Mouse (Mus musculus): Measurements from ENCODE around the gene Stat6. TPM values are rescaled to one million over a fixed set of nuclear protein-coding genes. Genes with fewer than 3 reads are reported as not detected.

Gene Stat6
- polyA plus RNA-seq, 1 experiment = not detected

DNA sequence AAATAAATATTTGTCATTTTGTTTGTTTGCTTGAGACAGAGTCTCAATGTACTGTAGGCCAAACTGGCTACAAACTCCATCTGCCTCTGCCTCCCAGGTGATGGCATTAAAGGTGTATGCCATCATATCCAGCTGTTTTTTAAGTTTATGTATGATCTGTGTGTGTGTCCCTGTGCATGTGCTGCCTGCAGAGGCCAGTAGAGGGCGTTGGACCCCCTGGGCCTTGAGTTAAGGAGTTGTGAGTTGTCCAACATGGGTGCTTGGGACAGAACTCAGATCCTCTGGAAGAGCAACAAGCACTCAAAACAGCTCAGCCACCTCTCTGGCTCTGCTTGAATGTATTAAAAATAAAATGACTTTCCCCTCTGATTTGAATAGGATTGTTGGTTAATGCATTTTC lies 48.3 kb downstream of the Stat6 start:
- Histone ChIP-seq H3K4me1 (ENCODE audit: control insufficient read depth, insufficient read depth, low read length) (no peaks in the 10 kb centered on the region), H3K4me3 (ENCODE audit: insufficient read depth, low read depth, low read length) (no peak overlapping the region), H3K27ac (ENCODE audit: insufficient read depth, low read depth, low read length) (no peak overlapping the region)
- TF ChIP-seq CTCF (IDR thresholded peaks at IDR 0.05; ENCODE audit: insufficient read depth, low read depth, low read length) (no peak), POLR2A (IDR thresholded peaks at IDR 0.05; ENCODE audit: insufficient read depth, low read depth, low read length) (no peak)
- WGBS = 29% methylated on average over 1 of the region's 1 CpGs

DNA sequence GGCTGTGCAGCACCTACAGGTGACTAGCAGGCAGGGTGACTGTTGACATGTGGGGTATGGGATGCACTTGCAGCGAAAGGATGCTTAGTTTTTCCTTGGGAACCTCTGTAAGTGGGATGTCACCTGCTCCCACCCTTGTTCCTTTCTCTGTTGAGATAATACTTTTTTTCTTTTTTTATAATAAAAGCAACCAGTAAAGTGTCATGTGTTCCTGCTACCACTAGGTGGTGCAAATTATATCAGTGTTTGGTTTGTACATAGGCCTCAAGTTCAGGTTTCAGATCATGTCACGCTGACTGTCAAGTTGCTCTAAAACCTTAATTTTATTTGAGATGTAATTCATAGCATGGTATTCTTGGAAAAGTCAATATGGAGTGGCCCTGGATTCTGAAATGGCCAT lies 51.9 kb downstream of the Stat6 start:
- no peaks in the 10 kb centered on the region for H3K4me1 ChIP-seq (ENCODE audit: control insufficient read depth, insufficient read depth, low read length)
- H3K4me3 ChIP-seq (ENCODE audit: insufficient read depth, low read depth, low read length) = no peak overlapping the region
- no peak for TF ChIP-seq CTCF (IDR thresholded peaks at IDR 0.05; ENCODE audit: insufficient read depth, low read depth, low read length)
- 45% methylated on average over 2 of the region's 2 CpGs for WGBS
- H3K27ac ChIP-seq (ENCODE audit: insufficient read depth, low read depth, low read length) = no peak overlapping the region

DNA sequence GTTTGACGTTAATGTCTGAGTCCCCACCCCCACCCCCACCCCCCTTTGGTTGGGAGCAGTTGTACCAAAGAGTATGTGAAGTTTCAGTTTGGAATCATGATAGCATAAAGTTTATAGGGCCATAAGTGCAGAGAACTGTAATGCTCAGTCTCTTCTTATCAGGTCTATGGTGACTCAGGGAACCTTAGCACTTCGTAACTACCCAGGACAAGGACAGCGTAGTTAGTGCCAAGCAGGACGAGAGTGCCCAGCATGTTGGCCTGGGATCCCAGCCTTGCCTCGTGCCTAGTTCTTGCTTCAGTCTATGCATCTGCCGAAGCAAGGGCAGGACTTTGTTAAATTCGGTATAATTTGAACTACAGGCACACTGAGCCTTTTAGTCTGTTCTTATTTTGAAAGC lies 53.0 kb downstream of the Stat6 start:
- no peak overlapping the region for H3K27ac ChIP-seq (ENCODE audit: insufficient read depth, low read depth, low read length)
- H3K4me1 ChIP-seq (ENCODE audit: control insufficient read depth, insufficient read depth, low read length) = no peaks in the 10 kb centered on the region
- 93% methylated on average over 7 of the region's 7 CpGs for WGBS
- no peak overlapping the region for H3K4me3 ChIP-seq (ENCODE audit: insufficient read depth, low read depth, low read length)
- TF ChIP-seq POLR2A (IDR thresholded peaks at IDR 0.05; ENCODE audit: insufficient read depth, low read depth, low read length) (no peak), CTCF (IDR thresholded peaks at IDR 0.05; ENCODE audit: insufficient read depth, low read depth, low read length) (no peak)

DNA sequence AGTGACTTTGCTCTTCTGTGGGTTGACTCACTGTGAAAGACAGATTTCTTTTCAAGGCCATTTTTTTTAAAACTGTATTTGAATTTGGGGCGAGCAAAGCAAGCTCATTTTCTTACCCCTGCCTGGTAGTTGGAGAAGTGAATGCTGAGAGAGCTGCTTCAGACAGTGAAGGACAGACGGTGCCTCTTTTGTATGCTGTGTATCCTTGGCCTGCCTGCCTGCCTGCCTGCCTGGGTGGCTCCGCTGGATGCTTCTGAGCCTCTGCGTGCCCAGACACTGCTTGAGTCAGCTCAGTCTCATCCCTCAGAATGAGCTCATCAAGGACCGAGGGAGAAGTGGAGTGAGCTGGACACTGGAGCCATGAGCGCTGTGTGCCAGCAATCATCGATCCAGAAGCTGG lies 56.2 kb downstream of the Stat6 start:
- Histone ChIP-seq H3K4me3 (ENCODE audit: insufficient read depth, low read depth, low read length) (no peak overlapping the region), H3K27ac (ENCODE audit: insufficient read depth, low read depth, low read length) (no peak overlapping the region), H3K4me1 (ENCODE audit: control insufficient read depth, insufficient read depth, low read length) (no peaks in the 10 kb centered on the region)
- TF ChIP-seq POLR2A (IDR thresholded peaks at IDR 0.05; ENCODE audit: insufficient read depth, low read depth, low read length) (no peak), CTCF (IDR thresholded peaks at IDR 0.05; ENCODE audit: insufficient read depth, low read depth, low read length) (no peak)
- 93% methylated on average over 7 of the region's 7 CpGs for WGBS

DNA sequence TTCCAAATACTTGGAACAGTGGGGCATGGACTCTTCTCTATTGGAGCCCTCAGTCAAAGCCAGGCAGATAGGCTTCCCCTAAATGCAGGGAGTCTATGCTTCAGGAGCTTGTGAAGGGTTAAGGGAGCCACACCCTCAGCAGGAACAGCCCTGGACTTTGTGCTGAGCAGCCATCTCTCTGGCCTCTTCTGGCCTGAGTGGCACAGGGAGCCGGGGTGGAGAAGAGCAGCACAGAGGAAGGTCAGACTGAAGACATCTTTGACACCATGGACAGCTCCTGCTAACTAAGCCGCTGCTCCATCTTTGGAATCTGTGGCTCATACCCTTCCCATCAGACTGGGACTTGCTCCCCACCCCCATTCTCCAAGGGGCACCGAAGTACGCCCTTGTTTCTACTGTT lies 60.5 kb downstream of the Stat6 start:
- H3K4me3 ChIP-seq (ENCODE audit: insufficient read depth, low read depth, low read length) = no peak overlapping the region
- 62% methylated on average over 4 of the region's 4 CpGs for WGBS
- H3K27ac ChIP-seq (ENCODE audit: insufficient read depth, low read depth, low read length) = no peak overlapping the region
- TF ChIP-seq POLR2A (IDR thresholded peaks at IDR 0.05; ENCODE audit: insufficient read depth, low read depth, low read length) (no peak), CTCF (IDR thresholded peaks at IDR 0.05; ENCODE audit: insufficient read depth, low read depth, low read length) (no peak)
- H3K4me1 ChIP-seq (ENCODE audit: control insufficient read depth, insufficient read depth, low read length) = no peaks in the 10 kb centered on the region

DNA sequence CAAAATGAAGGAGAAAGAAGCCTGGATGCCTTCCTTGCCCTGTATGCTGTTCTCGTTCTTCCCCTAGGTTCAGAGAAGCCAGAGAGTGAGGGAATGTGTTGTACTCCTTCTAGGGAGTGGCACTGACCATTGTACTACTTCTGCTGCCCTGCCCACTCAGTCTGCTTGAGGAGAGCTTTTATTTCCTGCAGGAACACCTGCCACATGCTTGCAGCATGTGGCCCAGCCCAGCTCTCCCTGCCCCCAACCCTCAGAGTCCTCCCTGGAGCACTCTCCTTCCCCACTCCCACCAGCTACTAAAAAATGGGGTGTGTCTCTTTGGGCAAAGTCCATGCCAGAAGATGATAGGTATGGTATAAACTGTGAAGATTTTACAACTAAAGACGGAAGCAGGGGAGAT lies 61.5 kb downstream of the Stat6 start:
- WGBS = 49% methylated on average over 2 of the region's 2 CpGs
- Histone ChIP-seq H3K4me3 (ENCODE audit: insufficient read depth, low read depth, low read length) (no peak overlapping the region), H3K27ac (ENCODE audit: insufficient read depth, low read depth, low read length) (no peak overlapping the region), H3K4me1 (ENCODE audit: control insufficient read depth, insufficient read depth, low read length) (no peaks in the 10 kb centered on the region)
- TF ChIP-seq CTCF (IDR thresholded peaks at IDR 0.05; ENCODE audit: insufficient read depth, low read depth, low read length) = no peak
- no peak for TF ChIP-seq POLR2A (IDR thresholded peaks at IDR 0.05; ENCODE audit: insufficient read depth, low read depth, low read length)

DNA sequence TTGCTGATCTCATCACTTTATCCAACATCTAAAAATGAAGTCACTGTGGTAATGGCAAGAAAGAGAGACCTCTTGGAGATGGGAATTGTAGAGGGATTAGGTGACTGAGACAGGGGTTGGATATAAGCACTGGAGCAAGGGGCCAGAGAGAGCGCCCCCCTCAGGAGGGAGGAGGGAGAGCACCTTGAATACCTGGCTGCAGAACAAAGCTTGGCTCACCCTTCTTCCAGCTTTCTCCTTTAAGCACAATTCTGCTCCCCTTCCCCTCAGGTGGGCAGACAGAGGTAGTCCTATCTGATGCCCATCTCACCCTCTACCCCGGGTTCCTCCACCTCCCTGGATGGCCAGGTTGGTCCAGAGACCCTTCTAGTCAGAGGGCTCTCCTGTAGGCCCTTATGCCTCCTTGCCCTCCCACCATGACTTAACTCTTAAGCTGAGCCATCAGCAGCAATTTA lies 62.0 kb downstream of the Stat6 start, which contains the start of gene Myo1a:
TSS of gene Myo1a (plus strand) at position 405 of the 455 bp plus-strand sequence.
- TF ChIP-seq CTCF (IDR thresholded peaks at IDR 0.05; ENCODE audit: insufficient read depth, low read depth, low read length) (no peak), POLR2A (IDR thresholded peaks at IDR 0.05; ENCODE audit: insufficient read depth, low read depth, low read length) (no peak)
- no peak within 1 kb of the TSS for H3K4me3 ChIP-seq (ENCODE audit: insufficient read depth, low read depth, low read length)
- 78% methylated on average over 2 of the region's 2 CpGs for WGBS
- H3K4me1 ChIP-seq (ENCODE audit: control insufficient read depth, insufficient read depth, low read length) = no peaks in the 10 kb centered on the region
- H3K27ac ChIP-seq (ENCODE audit: insufficient read depth, low read depth, low read length) = no peak within 1 kb of the TSS

DNA sequence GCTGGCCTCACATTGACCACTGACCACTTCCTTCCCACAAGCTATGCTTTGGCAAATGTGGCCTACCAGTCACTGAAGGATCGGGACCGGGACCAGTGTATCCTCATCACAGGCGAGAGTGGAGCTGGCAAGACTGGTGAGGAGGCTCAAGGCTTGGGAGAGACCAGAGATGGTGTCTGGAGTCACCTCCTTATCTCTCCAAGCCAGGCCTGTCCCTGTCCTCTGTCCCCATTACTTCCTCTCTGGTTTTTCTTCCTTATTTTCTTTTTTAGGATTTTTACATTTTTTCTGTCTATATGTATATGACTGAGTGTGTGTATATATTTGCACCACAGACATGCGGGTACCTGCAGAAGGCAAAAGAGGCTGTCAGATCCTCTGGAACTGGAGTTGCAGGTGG lies 63.0 kb downstream of the Stat6 start:
- no peak for TF ChIP-seq CTCF (IDR thresholded peaks at IDR 0.05; ENCODE audit: insufficient read depth, low read depth, low read length)
- TF ChIP-seq POLR2A (IDR thresholded peaks at IDR 0.05; ENCODE audit: insufficient read depth, low read depth, low read length) = no peak

DNA sequence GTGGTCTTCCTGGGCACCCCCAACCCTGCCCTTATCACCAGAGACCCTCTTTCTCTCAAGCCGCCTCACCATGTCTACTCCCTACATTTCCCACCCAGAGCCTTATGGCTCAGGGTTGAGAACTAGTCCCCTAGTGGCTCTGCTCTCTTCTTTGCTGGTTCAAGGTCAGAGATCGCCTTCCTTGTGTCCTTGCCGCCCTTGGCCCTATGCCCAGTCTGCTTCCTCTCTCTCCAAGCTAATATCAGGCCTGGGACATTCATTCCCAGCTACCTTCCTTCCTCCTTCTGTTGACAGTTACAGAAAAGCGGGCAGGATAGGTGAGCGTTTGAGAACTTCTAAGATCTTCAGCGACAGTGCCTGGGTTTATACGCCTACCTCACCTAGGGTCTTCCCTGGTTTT lies 64.9 kb downstream of the Stat6 start:
- no peak for TF ChIP-seq POLR2A (IDR thresholded peaks at IDR 0.05; ENCODE audit: insufficient read depth, low read depth, low read length)
- no peak for TF ChIP-seq CTCF (IDR thresholded peaks at IDR 0.05; ENCODE audit: insufficient read depth, low read depth, low read length)
- 88% methylated on average over 7 of the region's 7 CpGs for WGBS
- H3K4me1 ChIP-seq (ENCODE audit: control insufficient read depth, insufficient read depth, low read length) = no peaks in the 10 kb centered on the region
- H3K27ac ChIP-seq (ENCODE audit: insufficient read depth, low read depth, low read length) = no peak overlapping the region
- H3K4me3 ChIP-seq (ENCODE audit: insufficient read depth, low read depth, low read length) = no peak overlapping the region

More for the DNA sequence above, 63.0 kb downstream of the Stat6 start:
- 91% methylated on average over 4 of the region's 4 CpGs for WGBS
- Histone ChIP-seq H3K27ac (ENCODE audit: insufficient read depth, low read depth, low read length) (no peak overlapping the region), H3K4me1 (ENCODE audit: control insufficient read depth, insufficient read depth, low read length) (no peaks in the 10 kb centered on the region), H3K4me3 (ENCODE audit: insufficient read depth, low read depth, low read length) (no peak overlapping the region)

DNA sequence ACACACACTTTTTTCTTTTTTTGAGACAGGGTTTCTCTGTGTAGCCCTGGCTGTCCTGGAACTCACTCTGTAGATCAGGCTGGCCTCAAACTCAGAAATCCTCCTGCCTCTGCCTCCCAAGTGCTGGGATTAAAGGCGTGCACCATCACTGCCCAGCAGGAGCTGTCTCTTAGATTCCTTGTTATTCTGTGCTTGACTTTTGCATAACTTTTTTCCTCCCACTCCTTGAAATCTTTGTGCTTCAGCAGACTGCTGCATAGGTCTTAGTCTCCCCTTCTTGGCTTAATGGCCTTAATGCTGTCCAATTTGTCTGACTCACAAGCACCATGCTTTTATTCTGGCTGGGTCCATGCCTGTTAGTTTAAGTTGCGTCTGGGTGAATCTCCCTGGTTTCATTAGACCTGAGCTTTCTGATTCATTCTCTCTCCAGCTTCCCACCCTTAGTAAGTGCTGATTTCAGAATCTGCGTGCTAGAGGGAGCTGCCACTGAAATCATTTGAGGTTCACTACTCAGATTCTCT lies 66.1 kb downstream of the Stat6 start:
- no peaks in the 10 kb centered on the region for H3K4me1 ChIP-seq (ENCODE audit: control insufficient read depth, insufficient read depth, low read length)
- 78% methylated on average over 3 of the region's 3 CpGs for WGBS
- H3K4me3 ChIP-seq (ENCODE audit: insufficient read depth, low read depth, low read length) = no peak overlapping the region
- no peak for TF ChIP-seq POLR2A (IDR thresholded peaks at IDR 0.05; ENCODE audit: insufficient read depth, low read depth, low read length)
- no peak for TF ChIP-seq CTCF (IDR thresholded peaks at IDR 0.05; ENCODE audit: insufficient read depth, low read depth, low read length)
- H3K27ac ChIP-seq (ENCODE audit: insufficient read depth, low read depth, low read length) = no peak overlapping the region
